Mouse (Mus musculus) G1E (cell line): ENCODE results near the gene Usp15. TPM values are rescaled to one million over a fixed set of nuclear protein-coding genes. Genes with fewer than 3 reads are reported as not detected.

Experiments used
- ATAC-seq: 2 replicates; pipeline ENCODE4 v1.8.0; 2016; ENCODE audit warnings: mild to moderate bottlenecking; ENCODE audit not compliant: insufficient number of reproducible peaks, poor library complexity, low FRiP score, severe bottlenecking; ENCODE audit errors: extremely low read depth
- DNase-seq: peaks from one replicate; pipeline ENCODE4 v3.0.0; 2012; ENCODE audit warnings: low spot score
- H3K27me3 ChIP-seq: 2 replicates; pipeline ENCODE4 v1.6.1; 2012; ENCODE audit warnings: mild to moderate bottlenecking, low read length, inconsistent platforms; ENCODE audit not compliant: insufficient read depth
- H3K36me3 ChIP-seq: replicated peaks from 2 replicates; pipeline ENCODE3; 2012; ENCODE audit warnings: mild to moderate bottlenecking, inconsistent platforms
- H3K4me1 ChIP-seq: 2 replicates; pipeline ENCODE4 v1.6.1; 2012; ENCODE audit warnings: low read depth, low read length, inconsistent platforms, mixed read lengths; ENCODE audit not compliant: insufficient read depth
- H3K4me3 ChIP-seq: 2 replicates; pipeline ENCODE4 v1.5.1; 2012; ENCODE audit warnings: low read depth, mild to moderate bottlenecking, inconsistent platforms, low read length, moderate library complexity, mixed read lengths
- H3K9me3 ChIP-seq: replicated peaks from 2 replicates; pipeline ENCODE4 v1.6.1; 2012; ENCODE audit warnings: inconsistent platforms
- CTCF ChIP-seq: IDR thresholded peaks from 2 replicates; pipeline ENCODE4 v1.5.1; 2012; ENCODE audit warnings: low read depth, low read length, inconsistent platforms, mixed read lengths
- GATA1 ChIP-seq: IDR thresholded peaks from 2 replicates; pipeline ENCODE4 v1.6.1; 2012; ENCODE audit warnings: borderline replicate concordance, low read length, inconsistent platforms, mixed read lengths
- GATA2 ChIP-seq: IDR thresholded peaks from 2 replicates; pipeline ENCODE4 v1.6.1; 2012; ENCODE audit warnings: low read depth, low read length, inconsistent platforms, borderline replicate concordance
- POLR2AphosphoS5 ChIP-seq: IDR thresholded peaks from 2 replicates; pipeline ENCODE4 v1.6.1; 2012; ENCODE audit warnings: low read depth, low read length, inconsistent platforms; ENCODE audit not compliant: insufficient replicate concordance
- TAL1 ChIP-seq: conservative IDR thresholded peaks from 2 replicates; pipeline ENCODE4 v1.6.1; 2012; ENCODE audit warnings: low read depth, low read length, inconsistent platforms, mixed read lengths
- polyA plus RNA-seq: library from polyadenylated mRNA; stranded (reverse); fragments of >175 nt; gene quantifications from 2 replicates; pipeline ENCODE4 v1.2.3, GENCODE M21; 2012
- total RNA-seq, 2 experiments: library from RNA; stranded (forward) in 1 of 2; stranded (reverse) in 1 of 2; fragments of 200-1000 nt in 1 of 2; fragments of >200 nt in 1 of 2; fragmentation: Nextera tagmentation in 1 of 2; gene quantifications; 2 replicates each; pipeline ENCODE4 v1.2.3; 2014 to 2017

The Usp15 gene
- total and polyA plus RNA-seq, 3 experiments = 21.7 to 160 (median 155) TPM

DNA sequence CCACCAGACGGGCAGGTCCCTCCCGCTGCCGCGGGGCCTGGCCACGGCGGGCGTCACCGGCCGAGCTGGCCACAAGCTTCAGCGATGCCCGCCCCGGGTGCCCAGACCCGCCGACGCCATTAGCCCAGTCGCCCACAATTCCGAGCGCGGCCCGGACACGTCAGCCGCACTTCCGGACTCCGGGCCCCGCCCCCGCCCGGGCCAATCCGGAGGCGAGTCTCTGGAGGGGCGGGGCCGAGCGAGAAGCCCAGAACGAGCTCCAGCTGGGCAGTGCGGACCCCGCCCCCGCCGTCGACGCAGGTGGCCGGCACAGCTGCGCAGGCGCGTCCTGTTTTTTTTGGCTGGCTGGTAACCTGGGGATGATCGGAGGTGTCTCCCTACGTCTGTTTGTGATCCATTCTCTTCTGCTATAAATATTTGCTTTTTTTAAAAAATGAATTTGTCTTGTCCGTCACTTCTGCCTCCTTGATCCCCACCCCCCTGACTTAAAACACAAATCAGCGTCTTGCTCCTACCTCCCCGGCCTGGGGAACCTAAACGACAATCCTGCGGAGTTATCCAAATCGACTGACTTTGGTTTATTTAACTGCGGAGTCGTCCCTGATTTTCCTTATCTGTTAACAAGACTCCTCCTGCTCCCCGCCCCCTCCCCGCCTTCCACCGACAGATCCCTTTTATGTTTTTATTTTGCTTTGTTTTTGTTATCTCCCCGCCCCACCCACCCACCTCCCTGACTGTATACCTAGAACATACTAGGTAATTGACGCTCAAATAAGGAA, 120.4 kb downstream of the Usp15 start, which contains the start of gene Mon2:
Gene Mon2 (minus strand): TSS at position 261 of the 779 bp plus-strand sequence.
- no peak for TF ChIP-seq GATA1
- no peak for TF ChIP-seq CTCF
- TF ChIP-seq GATA2 = no peak
- TF ChIP-seq POLR2AphosphoS5 = no peak
- no peak for TF ChIP-seq TAL1
- no peaks in the 10 kb centered on the region for H3K9me3 ChIP-seq
- peak; percentile 90 for ATAC-seq

DNA sequence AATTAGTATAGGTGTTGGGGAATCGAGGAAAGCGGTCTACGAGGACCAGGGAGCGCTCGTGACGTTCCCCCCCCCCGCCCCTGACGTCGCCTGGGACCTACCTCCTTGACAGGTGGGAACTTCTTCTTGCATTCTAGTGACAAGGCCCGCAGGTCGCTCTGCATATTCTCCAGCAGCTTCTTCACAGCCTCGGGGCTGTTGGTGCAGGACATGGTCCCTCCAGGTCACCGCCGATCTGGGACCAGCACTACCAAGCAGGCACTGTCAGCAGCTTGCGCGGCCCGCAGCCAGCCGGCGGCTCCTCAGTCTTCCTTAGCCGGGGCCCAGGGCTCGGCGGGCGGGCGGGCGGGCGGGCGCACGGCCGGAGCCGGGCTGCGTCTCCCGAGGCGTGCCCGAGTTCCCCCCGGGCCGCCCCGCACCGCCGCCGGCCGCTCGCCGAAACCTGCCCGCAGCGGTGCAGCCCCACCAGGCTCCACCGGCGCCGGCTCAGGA, 121.0 kb downstream of the Usp15 start:
- H3K36me3 ChIP-seq = peaks cover 20% of the 10 kb centered on the region
- H3K4me3 ChIP-seq = peak overlapping the region; percentile 90
- DNase-seq (peak; percentile 18), ATAC-seq (no peak)
- peaks cover 6% of the 10 kb centered on the region for H3K27me3 ChIP-seq
- H3K4me1 ChIP-seq = peaks cover 22% of the 10 kb centered on the region
- no peak for TF ChIP-seq GATA2
- TF ChIP-seq TAL1 = no peak
- TF ChIP-seq GATA1 = no peak
- no peak for TF ChIP-seq CTCF
- no peak for TF ChIP-seq POLR2AphosphoS5
- H3K9me3 ChIP-seq = no peaks in the 10 kb centered on the region

More for the DNA sequence above, 120.4 kb downstream of the Usp15 start, which contains the start of gene Mon2:
- peaks cover 6% of the 10 kb centered on the region for H3K27me3 ChIP-seq
- H3K4me1 ChIP-seq = peaks cover 22% of the 10 kb centered on the region
- DNase-seq = peak; percentile 93
- peak within 1 kb of the TSS; percentile 90 for H3K4me3 ChIP-seq
- peaks cover 19% of the 10 kb centered on the region for H3K36me3 ChIP-seq

DNA sequence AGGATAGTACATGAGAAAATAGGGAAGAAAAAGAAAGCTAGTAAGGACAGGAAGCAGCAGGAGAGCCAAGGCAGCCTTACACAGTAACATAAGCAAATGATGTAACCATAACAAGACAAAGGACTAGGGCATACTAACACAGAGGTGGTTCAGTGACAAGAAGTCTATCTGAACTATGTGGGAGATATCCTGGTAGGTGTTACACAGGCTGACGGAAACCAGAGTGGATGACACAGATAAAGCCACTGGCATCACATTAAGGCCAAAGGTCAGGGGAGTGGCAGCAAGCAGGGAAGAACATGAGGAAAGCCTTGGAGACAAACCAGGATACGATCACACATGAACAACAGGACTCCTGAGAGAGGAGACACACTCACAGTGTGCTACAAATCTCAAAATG, 124.8 kb downstream of the Usp15 start:
- ATAC-seq = no peak
- DNase-seq = no peak

DNA sequence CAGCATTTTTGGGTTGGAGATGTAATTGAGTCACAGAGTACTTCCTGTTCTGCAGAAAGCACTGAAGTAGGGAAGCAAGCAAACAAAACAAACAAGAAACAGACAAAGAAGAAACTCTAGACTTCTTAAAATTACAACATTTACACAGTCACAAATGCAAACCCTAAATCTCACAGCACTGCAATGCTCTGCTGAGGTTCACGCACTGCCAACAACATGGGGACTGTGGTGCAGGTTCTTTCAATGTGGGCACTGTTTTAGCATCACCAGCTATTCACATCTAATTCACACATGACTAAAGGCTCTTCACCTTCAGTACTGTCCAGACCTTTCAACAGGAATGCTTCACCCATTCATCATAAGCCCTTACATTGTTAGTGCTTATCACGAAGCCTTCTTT, 133.8 kb downstream of the Usp15 start:
- no peak for DNase-seq
- TF ChIP-seq POLR2AphosphoS5 (no peak), GATA2 (no peak), CTCF (no peak), TAL1 (no peak), GATA1 (no peak)
- no peak overlapping the region for H3K4me3 ChIP-seq
- no peaks in the 10 kb centered on the region for H3K9me3 ChIP-seq
- H3K27me3 ChIP-seq = no peaks in the 10 kb centered on the region
- ATAC-seq = no peak
- H3K4me1 ChIP-seq = no peaks in the 10 kb centered on the region; the same call in 1 of the 2 replicates
- H3K36me3 ChIP-seq = peaks cover 19% of the 10 kb centered on the region

More for the DNA sequence above, 124.8 kb downstream of the Usp15 start:
- H3K27me3 ChIP-seq = no peaks in the 10 kb centered on the region
- H3K36me3 ChIP-seq = peaks cover 29% of the 10 kb centered on the region
- H3K9me3 ChIP-seq = peaks cover 11% of the 10 kb centered on the region
- peaks cover 18% of the 10 kb centered on the region for H3K4me1 ChIP-seq
- no peak for TF ChIP-seq CTCF
- no peak for TF ChIP-seq TAL1
- TF ChIP-seq GATA2 = no peak
- H3K4me3 ChIP-seq = no peak overlapping the region

DNA sequence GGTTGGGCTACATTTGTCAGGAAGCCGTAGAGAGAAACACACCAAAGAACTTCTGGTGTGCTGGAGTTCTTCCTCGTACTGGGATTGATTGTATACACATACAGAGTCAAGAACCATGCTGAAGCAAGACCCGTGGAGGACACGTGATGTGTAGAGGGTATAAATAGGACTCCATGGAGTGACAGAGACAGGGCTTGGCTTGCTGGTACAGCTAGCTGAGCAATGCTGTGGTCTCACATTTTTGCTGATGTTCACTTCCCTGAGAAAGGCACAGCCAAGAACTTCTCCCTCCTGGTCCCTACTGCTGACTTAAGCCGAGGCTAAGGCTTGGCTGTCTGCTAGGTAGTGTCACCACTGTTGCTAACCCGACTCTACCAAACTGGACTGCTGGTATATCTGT, 136.0 kb downstream of the Usp15 start:
- TF ChIP-seq GATA1 (no peak), CTCF (no peak), POLR2AphosphoS5 (no peak), GATA2 (no peak)
- H3K4me1 ChIP-seq = no peaks in the 10 kb centered on the region; the same call in 1 of the 2 replicates
- no peaks in the 10 kb centered on the region for H3K9me3 ChIP-seq
- peaks cover 29% of the 10 kb centered on the region for H3K36me3 ChIP-seq
- H3K4me3 ChIP-seq = no peak overlapping the region
- no peak for ATAC-seq
- no peaks in the 10 kb centered on the region for H3K27me3 ChIP-seq
- DNase-seq = no peak

DNA sequence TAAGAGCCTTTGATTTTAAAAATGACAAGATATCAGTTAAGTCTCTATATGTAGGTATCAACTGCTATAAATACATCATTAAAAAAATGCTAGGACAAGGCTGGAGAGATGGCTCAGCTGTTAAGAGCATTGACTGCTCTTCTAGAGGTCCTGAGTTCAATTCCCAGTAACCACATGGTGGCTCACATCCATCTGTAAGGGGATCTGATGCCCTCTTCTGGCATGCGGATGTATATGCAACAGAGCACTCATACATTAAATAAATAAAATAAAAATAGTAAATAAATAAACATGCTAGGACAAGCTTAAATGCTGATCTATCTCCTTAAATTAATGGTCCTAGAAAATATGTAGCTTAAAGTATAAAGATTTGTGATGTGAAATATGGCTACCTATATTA, 139.7 kb downstream of the Usp15 start:
- H3K27me3 ChIP-seq = no peaks in the 10 kb centered on the region
- no peak overlapping the region for H3K4me3 ChIP-seq
- ATAC-seq = no peak
- TF ChIP-seq GATA2 (no peak), TAL1 (no peak)
- peaks cover 46% of the 10 kb centered on the region for H3K36me3 ChIP-seq
- H3K9me3 ChIP-seq = no peaks in the 10 kb centered on the region
- H3K4me1 ChIP-seq = peaks cover 5% of the 10 kb centered on the region
- no peak for DNase-seq
